Mouse (Mus musculus): ENCODE measurements at regions not wholly inside any gene's neighbourhood (a gene's known extent, or its start where the extent isn't known, plus 50 kb on each side); places are given as distances from the start of the nearest gene placed in this dataset.

DNA sequence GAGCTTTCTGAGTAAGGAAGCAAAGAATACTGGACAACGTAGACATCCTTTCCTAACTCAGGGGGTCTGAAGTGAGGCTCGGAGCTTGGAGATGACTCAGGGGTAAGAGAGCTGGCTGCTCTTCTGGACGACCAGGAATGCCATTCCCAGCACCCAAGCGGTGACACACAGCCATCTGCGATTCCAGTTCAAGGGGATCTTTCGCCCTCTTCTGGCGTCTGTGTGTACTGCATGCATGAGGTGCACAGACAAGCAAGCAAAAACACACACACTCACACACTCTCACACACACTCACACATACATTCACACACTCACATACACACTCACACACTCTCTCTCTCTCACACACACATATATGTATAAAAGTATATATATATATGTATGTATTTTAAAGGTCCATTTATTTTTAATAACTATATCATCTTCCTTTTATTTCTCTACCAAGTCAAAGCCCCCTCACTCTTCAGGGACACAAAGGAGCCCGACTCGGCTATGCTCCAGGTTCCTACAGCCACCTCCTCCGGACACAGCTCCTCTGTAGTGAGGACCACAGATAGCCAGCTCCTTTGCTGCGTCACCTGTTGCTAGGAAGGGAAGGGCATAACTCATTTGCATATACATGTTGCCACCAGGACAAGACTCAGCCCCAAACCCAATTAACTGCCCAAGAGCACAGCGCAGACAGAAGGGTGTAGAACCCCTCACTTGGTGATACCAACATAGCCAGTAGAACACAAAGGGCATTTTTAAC, 91.9 kb upstream of the Smad3 start:
- DNase-seq, result no peak

DNA sequence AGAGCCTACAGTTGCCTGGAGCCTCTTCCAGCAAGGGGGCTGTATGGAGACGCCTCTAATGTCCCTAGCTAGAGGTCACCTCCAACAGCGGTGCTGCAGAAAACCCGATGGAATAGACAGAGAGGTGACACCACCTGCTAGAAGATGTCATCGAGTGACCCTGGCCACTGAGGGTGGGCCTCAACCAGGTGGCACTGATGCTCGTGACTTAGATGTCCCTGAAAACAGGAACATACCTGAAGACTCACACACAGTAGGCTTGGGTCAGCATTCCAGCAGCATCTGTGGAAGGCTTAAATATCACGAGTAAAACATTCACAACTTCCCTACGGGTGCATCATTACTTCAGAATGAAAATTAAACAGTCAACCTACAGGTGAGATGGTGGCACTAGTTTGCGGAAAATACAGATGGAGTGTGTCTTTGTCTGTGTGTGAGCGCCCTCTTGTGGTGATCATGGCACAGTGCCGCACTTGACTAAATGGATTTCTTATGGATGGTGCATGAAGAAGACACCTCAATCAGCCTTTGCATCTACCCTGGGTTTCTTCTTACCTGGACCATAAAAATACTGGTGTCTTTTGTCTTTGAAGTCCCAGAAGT, 86.2 kb upstream of the Smad3 start:
- DNase-seq, result peak; percentile 76

DNA sequence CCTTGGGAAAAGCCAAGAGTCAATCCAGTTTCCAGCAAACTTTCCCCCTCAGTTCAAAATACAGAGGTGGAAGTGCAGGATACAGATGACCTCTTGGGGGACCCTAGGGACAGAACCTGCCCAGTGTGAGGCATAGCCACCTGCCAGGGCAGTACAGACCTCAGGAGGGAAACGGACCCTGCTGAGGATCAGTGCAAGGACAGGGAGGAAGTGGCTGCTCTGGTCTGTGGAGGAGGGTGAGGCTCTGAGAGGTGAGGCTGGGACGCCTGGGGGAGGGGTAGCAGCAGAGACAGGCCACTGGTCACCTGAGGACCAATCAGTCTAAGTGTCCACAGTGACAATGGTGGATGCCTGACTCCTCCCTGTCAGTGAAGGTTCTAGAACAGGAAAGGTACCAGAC, 85.6 kb upstream of the Smad3 start:
- DNase-seq, result no peak

DNA sequence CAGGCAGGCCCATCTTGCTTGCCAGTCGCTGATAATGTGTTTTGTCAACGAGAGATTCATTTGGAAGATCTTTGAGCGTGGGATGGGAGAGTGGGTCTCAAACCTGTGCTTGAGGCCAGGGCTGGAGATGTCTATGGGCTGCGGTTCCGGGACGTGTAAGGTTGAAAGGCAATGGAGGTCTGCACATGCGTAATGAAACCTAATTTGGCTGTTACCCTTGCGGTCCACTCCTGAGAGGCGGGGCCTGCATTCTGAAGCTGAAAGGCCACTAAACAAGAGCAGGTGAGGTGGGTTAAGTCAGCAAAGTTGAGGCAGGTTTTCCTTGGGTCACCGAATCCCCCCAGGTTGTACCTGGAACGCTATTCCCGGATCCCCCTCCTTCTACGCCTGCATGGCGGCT, 83.3 kb upstream of the Smad3 start:
- no peak for DNase-seq

DNA sequence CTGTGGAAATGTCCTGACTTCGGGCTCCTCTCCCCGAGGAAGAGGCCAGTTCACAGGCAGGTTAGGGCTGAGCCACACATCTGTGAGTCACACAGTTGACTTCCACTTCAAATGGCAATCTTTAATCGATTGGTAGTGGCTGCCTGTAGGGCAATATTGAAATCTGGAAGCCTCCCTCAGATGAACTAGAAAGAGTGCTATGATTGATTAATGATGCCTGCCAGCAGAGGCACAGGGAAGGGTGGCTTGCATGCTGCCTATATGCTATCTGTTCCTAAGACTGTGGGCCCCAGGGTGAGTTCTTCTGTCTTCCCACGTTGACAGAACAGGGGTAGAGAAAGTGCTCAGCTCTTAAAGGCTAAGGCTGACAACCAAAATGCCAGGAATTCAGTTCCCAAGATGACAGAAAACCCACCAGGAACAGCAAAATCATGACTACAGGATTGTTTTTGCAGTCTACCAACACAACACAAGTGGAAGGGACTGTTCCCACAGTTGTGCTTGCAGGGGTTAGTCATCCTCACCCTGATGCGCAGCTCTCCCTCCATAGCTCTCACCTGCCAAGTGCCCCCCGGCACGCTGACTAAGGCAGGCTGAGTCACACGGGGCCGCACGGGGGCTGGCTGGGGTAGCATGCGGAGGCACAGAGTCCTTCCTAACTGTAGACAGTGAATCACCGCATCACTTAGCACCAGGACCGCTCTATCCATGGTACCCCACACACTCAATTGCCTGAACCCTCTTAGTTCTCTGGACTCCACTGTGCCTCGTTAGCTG, 81.4 kb upstream of the Smad3 start:
- no peak for DNase-seq

DNA sequence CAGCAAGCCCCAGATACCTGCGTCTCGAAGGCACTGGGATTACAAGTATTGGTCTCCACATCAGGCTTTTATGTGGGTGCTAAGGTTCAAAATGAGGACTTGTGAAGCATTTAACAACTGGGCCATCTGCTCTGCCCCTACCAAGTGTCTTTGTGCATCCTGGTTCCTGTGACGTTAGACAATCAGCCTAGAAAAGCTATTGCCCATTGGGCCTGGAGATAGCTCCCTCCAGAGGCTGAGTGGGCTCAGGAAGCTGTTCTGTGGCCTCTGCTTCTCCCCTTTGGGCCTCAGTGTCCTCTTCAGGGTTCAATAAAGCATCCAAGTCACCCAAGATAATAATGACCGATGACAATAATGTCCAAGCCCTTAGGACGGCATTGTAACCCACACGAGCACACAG, 79.8 kb upstream of the Smad3 start:
- no peak for DNase-seq

DNA sequence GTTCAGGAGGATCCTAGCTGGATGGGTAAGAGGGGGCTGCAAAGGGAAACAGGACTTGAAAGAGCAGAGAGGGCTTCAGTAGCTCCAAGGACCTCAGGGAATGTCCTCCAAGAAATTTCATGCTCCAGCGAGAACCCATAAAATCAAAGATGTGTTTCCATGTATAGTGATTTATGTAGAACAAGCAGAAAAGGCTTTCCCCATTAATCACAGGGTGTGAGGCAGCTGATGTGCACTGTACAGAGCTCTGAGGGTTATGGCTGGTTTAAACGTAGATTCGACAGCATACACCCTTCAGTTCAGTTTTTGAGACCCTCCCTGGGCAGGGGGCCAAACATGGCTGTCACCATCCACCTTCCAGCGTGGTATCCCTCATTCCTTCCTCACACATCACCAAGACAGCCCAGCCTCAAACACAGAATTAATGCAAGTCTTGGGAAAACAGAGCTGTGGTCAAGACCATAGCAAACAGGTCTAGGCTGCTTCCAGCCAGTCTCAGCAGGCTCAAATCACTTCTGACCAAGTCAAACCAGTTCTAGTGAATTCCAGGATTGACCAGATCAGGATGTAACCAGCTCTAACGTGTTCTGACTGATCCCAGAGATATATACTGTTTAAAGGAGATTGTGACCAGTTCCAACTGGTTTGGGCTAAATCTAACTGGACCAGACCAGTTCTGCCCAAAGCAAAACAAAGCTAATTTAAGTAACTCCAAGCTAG, 78.9 kb upstream of the Smad3 start:
- DNase-seq, result peak; percentile 37

DNA sequence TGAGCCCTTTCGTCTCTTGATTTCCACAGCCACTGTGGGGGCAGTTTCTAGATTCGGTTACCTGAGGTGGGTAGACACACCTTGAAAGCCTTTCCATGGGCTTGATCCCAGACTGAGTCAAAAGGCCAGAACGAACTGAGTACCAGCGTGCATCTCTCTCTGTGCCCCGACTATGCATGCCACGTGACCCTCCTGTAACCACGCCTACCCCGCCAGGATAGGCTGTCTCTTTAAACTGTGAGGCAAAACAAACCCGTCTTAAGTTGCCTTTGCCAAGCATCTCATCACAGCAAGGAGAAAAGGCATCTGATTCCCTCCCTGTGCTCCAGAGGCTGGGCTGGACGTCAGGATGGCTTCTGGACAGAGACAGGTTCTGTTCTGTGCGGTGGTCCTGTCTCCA, 78.2 kb upstream of the Smad3 start:
- no peak for DNase-seq

DNA sequence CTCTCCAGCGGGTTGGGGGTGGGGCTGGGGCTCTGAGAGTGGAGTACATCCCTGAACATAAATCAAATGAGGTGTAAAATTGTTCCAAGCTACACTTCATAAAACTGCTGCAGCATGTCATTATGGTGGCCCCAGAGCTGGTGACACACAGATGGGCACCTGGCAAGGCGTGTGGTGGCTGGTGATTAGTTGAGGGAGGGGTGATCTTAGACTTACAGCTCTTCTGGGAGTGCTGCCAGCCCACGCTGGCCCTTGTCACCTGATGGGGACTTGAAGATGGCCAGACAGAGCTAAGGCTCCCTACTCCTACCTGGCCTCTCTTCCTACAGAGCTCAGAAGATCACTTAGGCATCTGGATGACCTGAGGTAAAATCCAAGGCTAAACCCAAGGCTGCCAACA, 76.6 kb upstream of the Smad3 start:
- no peak for DNase-seq

DNA sequence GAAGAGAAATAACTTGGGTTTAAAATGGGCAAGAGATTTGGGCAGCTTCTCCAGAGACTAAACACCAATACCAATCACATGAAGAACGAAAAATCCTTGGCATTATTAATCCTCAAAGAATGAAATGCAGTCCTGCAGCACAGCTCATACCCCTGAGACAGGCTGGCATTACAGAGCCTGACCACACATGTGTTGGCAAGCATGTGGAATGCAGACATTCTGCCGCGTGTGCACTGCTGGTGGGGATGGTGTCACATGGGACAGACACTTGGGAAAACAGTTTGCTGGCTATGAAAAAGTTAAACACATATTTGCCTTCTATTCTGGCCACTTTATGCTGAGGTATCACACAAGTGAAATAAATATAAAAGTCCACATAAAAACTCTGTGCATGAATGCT, 60.4 kb upstream of the Smad3 start:
- DNase-seq, result no peak

DNA sequence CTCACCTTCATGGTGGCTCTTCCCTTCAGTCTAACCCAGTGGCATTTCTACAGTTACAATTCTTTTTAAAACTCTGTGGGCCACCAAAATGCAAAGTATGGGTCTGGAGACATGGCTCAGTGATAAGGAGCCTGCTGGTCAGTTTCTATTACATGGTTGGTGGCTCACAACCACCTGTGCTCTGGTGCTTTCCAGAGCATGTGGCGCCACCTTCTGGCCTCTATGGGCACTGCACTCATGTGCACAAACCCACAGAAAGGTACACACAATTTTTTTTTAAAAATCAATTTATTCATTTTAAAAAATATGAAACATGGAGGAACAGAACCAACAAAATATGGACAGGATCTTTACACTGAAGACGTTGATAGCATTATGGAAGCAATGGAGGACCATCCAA, 58.7 kb upstream of the Smad3 start:
- DNase-seq, result no peak

DNA sequence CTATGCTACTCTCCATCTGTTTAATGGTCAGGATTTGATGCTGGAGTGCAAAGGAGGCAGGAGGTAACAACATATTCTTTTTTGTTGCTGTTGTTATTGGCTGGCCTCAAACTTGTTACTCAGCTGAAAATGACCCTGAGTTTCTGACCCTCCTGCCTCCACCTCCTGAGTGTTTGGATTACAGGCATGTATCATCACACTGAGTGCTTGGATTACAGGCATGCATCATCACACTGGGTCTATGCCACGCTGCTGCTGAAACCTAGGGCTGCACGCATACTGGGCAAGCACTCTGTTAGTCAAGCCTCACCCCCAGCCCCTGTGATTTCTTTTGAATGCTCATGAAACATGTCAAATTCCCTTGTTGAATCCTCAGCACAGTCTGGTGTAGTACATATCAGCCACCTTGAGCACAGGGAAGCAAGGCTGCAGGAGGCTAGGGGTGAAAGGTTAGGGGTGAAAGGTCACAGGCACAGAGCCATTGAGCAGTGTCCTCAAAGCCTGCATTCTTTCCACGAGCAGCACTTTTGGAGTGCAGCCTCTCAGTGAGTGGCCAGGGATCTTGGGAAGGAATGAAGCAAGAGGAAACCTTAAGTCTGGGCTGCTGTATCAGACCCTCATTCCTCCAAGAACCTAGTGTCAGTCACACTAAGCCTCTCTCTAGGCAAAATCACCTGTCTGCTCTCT, 52.2 kb upstream of the Smad3 start:
- DNase-seq, result no peak
